Mouse (Mus musculus): Measurements from ENCODE around the gene Pex11a. TPM values are rescaled to one million over a fixed set of nuclear protein-coding genes. Genes with fewer than 3 reads are reported as not detected.

The Pex11a gene
- polyA plus RNA-seq, 1 experiment = 2.7 TPM

GRCm38 (mm10) chr7:79771561-79772512 is 28.9 kb upstream of the Pex11a start:
- WGBS = 79% methylated on average over 15 of the region's 15 CpGs

GRCm38 (mm10) chr7:79769664-79770063 is 26.7 kb upstream of the Pex11a start:
- H3K27ac ChIP-seq (ENCODE audit: insufficient read depth, low read length) = no peak overlapping the region
- no peak overlapping the region for H3K4me3 ChIP-seq (ENCODE audit: extremely low read depth, insufficient read depth, insufficient read length)
- no peaks in the 10 kb centered on the region for H3K27me3 ChIP-seq (ENCODE audit: control insufficient read depth, insufficient read depth, low read length)
- no peak for DNase-seq (ENCODE audit: low read depth in 1 of 2, low spot score in 2 of 2)
- 79% methylated on average over 3 of the region's 3 CpGs for WGBS
- no peaks in the 10 kb centered on the region for H3K4me1 ChIP-seq (ENCODE audit: control insufficient read depth, insufficient read depth, insufficient read length)
- TF ChIP-seq POLR2A (IDR thresholded peaks at IDR 0.05; ENCODE audit: low read depth, low read length) (no peak), CTCF (IDR thresholded peaks at IDR 0.05; ENCODE audit: extremely low read depth, insufficient read depth, insufficient read length, insufficient replicate concordance) (no peak)
- no peaks in the 10 kb centered on the region for H3K36me3 ChIP-seq (ENCODE audit: control insufficient read depth, insufficient read depth, low read length)

More at GRCm38 (mm10) chr7:79771561-79772512, 28.9 kb upstream of the Pex11a start:
- H3K4me3 ChIP-seq (ENCODE audit: extremely low read depth, insufficient read depth, insufficient read length) = no peak overlapping the region
- no peaks in the 10 kb centered on the region for H3K27me3 ChIP-seq (ENCODE audit: control insufficient read depth, insufficient read depth, low read length)
- no peak for DNase-seq (ENCODE audit: low read depth in 1 of 2, low spot score in 2 of 2)
- no peaks in the 10 kb centered on the region for H3K36me3 ChIP-seq (ENCODE audit: control insufficient read depth, insufficient read depth, low read length)
- no peak overlapping the region for H3K27ac ChIP-seq (ENCODE audit: insufficient read depth, low read length)
- TF ChIP-seq CTCF (IDR thresholded peaks at IDR 0.05; ENCODE audit: extremely low read depth, insufficient read depth, insufficient read length, insufficient replicate concordance) (no peak), POLR2A (IDR thresholded peaks at IDR 0.05; ENCODE audit: low read depth, low read length) (no peak)
- no peaks in the 10 kb centered on the region for H3K4me1 ChIP-seq (ENCODE audit: control insufficient read depth, insufficient read depth, insufficient read length)

GRCm38 (mm10) chr7:79765991-79766390 is 23.1 kb upstream of the Pex11a start:
- no peaks in the 10 kb centered on the region for H3K36me3 ChIP-seq (ENCODE audit: control insufficient read depth, insufficient read depth, low read length)
- DNase-seq (ENCODE audit: low read depth in 1 of 2, low spot score in 2 of 2) = no peak
- H3K4me1 ChIP-seq (ENCODE audit: control insufficient read depth, insufficient read depth, insufficient read length) = no peaks in the 10 kb centered on the region
- TF ChIP-seq POLR2A (IDR thresholded peaks at IDR 0.05; ENCODE audit: low read depth, low read length) = no peak
- TF ChIP-seq CTCF (IDR thresholded peaks at IDR 0.05; ENCODE audit: extremely low read depth, insufficient read depth, insufficient read length, insufficient replicate concordance) = no peak
- WGBS = 50% methylated on average over 1 of the region's 1 CpGs
- no peak overlapping the region for H3K27ac ChIP-seq (ENCODE audit: insufficient read depth, low read length)
- no peaks in the 10 kb centered on the region for H3K27me3 ChIP-seq (ENCODE audit: control insufficient read depth, insufficient read depth, low read length)
- no peak overlapping the region for H3K4me3 ChIP-seq (ENCODE audit: extremely low read depth, insufficient read depth, insufficient read length)

DNA sequence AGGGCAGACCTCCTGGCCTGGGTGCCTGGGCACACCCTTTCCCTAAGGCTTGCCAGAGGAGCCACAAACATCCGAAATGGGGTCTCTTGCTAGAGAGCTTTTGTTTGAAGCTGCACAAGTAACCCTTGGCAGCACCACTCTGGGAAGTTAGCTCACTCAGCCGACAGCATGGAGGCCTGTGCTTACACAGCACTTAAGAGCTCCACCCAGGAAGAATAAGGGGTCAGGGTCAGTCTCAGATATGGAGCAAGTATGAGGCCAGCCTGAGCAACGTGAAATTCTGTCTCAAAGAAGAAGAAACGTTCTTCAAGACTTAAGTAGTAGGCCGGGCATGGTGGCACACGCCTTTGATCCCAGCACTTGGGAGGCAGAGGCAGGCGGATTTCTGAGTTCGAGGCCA is 19.2 kb upstream of the Pex11a start:
- H3K4me1 ChIP-seq (ENCODE audit: control insufficient read depth, insufficient read depth, insufficient read length) = no peaks in the 10 kb centered on the region
- no peak overlapping the region for H3K4me3 ChIP-seq (ENCODE audit: extremely low read depth, insufficient read depth, insufficient read length)
- no peak overlapping the region for H3K27ac ChIP-seq (ENCODE audit: insufficient read depth, low read length)
- H3K27me3 ChIP-seq (ENCODE audit: control insufficient read depth, insufficient read depth, low read length) = no peaks in the 10 kb centered on the region
- TF ChIP-seq POLR2A (IDR thresholded peaks at IDR 0.05; ENCODE audit: low read depth, low read length) (no peak), CTCF (IDR thresholded peaks at IDR 0.05; ENCODE audit: extremely low read depth, insufficient read depth, insufficient read length, insufficient replicate concordance) (no peak)
- WGBS = 76% methylated on average over 8 of the region's 8 CpGs
- no peaks in the 10 kb centered on the region for H3K36me3 ChIP-seq (ENCODE audit: control insufficient read depth, insufficient read depth, low read length)
- DNase-seq (ENCODE audit: low read depth in 1 of 2, low spot score in 2 of 2) = no peak

DNA sequence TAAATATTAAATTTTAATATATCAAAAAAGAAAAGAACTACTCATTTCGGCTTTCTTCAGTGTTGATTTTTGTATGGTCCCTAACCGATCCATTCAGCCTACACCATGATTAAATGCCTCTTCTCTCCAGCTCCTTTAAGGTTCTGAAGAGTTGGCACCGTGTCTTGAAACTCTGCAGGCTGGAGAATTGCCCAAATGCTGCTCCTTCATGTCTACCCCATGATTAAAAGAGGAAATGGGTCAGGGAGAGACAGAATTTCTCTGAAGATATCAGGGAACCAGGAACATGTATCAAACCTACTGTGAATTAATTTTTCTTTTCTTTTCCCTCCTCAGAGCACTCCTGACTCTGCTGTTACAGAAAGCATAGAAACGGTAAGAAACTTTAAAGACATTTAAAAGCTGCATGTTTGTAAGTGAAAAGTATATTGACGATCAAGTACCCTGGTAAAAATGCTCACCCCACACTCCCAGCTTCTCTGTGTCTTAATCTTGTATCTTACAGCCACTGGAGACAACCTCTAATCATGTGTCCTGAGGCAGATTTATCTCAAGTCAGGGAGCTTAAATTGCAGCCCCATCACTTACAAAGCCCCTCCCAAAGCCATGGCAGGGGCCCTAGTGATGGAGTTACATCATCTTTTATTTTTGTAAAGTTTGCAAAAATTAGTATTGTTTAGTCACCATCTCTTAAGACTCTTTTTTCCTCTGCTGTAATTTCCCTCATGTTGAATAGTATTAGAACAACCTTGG is 18.4 kb upstream of the Pex11a start:
- WGBS = 62% methylated on average over 5 of the region's 5 CpGs
- no peaks in the 10 kb centered on the region for H3K4me1 ChIP-seq (ENCODE audit: control insufficient read depth, insufficient read depth, insufficient read length)
- DNase-seq (ENCODE audit: low read depth in 1 of 2, low spot score in 2 of 2) = no peak
- H3K27me3 ChIP-seq (ENCODE audit: control insufficient read depth, insufficient read depth, low read length) = no peaks in the 10 kb centered on the region
- no peak overlapping the region for H3K27ac ChIP-seq (ENCODE audit: insufficient read depth, low read length)
- no peak for TF ChIP-seq CTCF (IDR thresholded peaks at IDR 0.05; ENCODE audit: extremely low read depth, insufficient read depth, insufficient read length, insufficient replicate concordance)
- no peak for TF ChIP-seq POLR2A (IDR thresholded peaks at IDR 0.05; ENCODE audit: low read depth, low read length)
- H3K4me3 ChIP-seq (ENCODE audit: extremely low read depth, insufficient read depth, insufficient read length) = no peak overlapping the region
- no peaks in the 10 kb centered on the region for H3K36me3 ChIP-seq (ENCODE audit: control insufficient read depth, insufficient read depth, low read length)

DNA sequence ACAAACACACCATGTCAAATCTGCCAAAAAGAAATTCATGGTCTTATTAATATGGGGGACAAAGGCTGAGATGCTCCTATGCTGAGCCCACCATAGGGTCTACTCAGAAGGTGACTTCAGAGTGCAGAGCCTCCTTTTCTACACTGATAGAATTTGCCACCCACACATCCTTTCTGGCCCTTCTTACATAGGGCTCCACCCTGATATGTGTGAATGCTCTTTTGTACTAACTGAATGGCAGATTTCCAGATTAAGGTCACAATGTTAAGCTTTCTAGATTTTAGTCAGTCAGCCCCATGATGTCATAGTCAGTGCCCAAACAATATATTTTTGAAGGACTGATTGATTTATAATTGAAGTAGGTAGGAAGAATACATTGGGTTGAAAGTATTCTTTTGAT is 16.8 kb upstream of the Pex11a start:
- no peaks in the 10 kb centered on the region for H3K27me3 ChIP-seq (ENCODE audit: control insufficient read depth, insufficient read depth, low read length)
- no peaks in the 10 kb centered on the region for H3K36me3 ChIP-seq (ENCODE audit: control insufficient read depth, insufficient read depth, low read length)
- H3K4me1 ChIP-seq (ENCODE audit: control insufficient read depth, insufficient read depth, insufficient read length) = no peaks in the 10 kb centered on the region
- no peak overlapping the region for H3K27ac ChIP-seq (ENCODE audit: insufficient read depth, low read length)
- TF ChIP-seq POLR2A (IDR thresholded peaks at IDR 0.05; ENCODE audit: low read depth, low read length) = no peak
- no peak for TF ChIP-seq CTCF (IDR thresholded peaks at IDR 0.05; ENCODE audit: extremely low read depth, insufficient read depth, insufficient read length, insufficient replicate concordance)
- DNase-seq (ENCODE audit: low read depth in 1 of 2, low spot score in 2 of 2) = no peak
- no peak overlapping the region for H3K4me3 ChIP-seq (ENCODE audit: extremely low read depth, insufficient read depth, insufficient read length)
